ENCODE assay signal across 11 mouse cellular contexts in the genomic region with DNA sequence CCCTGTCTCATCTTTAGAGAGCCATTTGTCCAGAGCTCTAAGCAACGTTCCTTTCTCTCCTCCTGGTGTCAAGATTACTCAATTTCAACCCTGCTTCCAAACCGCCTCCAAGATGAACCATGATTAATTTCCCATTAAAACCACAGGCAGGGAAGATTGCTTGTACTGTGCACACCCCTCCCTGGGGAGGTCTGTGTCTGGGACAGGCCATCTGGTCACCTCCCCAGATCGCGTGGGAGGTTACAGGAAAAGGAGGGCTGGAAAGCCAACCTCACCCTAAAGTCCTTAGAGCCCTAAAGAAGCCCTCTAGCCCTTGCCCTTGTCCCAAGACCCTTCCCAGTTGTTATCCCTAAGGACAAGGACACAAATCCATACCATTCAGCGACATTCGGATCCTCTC. TPM values are rescaled to one million over a fixed set of nuclear protein-coding genes. Genes with fewer than 3 reads are reported as not detected.
DNase-seq lines count a peak whose midpoint lies in the region; ATAC-seq and TF ChIP-seq lines count a peak whose summit lies in the region.
"Had no signal": no experiment of that assay in that cellular context is flagged by ENCODE, and none has a peak within 500 bp of the region (broad histone marks: within the 10 kb centered on the region; RNA-seq: fewer than 3 reads in every experiment).

No protein-coding gene starts in this region.

- intact Hi-C loops in left cerebral cortex, postnatal 4 days (cut with DNase I) = no loop called here

- no peak overlapping the region for H3K9ac ChIP-seq in heart, embryonic 11.5 days (ENCODE audit: low read depth, low read length)

- ATAC-seq in heart, embryonic 11.5 days (replicated peaks; ENCODE audit: insufficient number of reproducible peaks, low FRiP score, low TSS enrichment) = no peak
- no peak for ATAC-seq in megakaryocyte progenitor cell, adult 5-6 weeks (replicated peaks; ENCODE audit: poor library complexity)
- ATAC-seq: forebrain, embryonic 14.5 days had no signal

- WGBS in heart, embryonic 11.5 days (ENCODE audit: insufficient replicate concordance) = 87% methylated on average over 6 of the region's 6 CpGs
- 67% methylated on average over 6 of the region's 6 CpGs for WGBS in small intestine, adult 2 months

- peaks cover 2% of the 10 kb centered on the region; the same call in 1 of the 2 replicates for H3K4me1 ChIP-seq in heart, embryonic 11.5 days (ENCODE audit: control insufficient read depth, insufficient read depth, low read length)
- H3K4me1 ChIP-seq in small intestine, adult 2 months (ENCODE audit: control insufficient read depth, insufficient read depth, insufficient read length, low read length) = peaks cover 53% of the 10 kb centered on the region

- H3K27me3 ChIP-seq in heart, embryonic 11.5 days (ENCODE audit: control insufficient read depth, insufficient read depth, low read length) = no peaks in the 10 kb centered on the region
- no peaks in the 10 kb centered on the region for H3K27me3 ChIP-seq in small intestine, adult 2 months (ENCODE audit: control insufficient read depth, insufficient read depth, low read length)
- H3K27me3 ChIP-seq: embryonic facial prominence, embryonic 13.5 days had no signal

- H3K9me3 ChIP-seq in heart, embryonic 11.5 days (replicated peaks; ENCODE audit: control insufficient read depth, low read length) = no peaks in the 10 kb centered on the region

- H3K36me3 ChIP-seq in heart, embryonic 11.5 days (ENCODE audit: control insufficient read depth, insufficient read depth, low read length) = no peaks in the 10 kb centered on the region
- peaks cover 29% of the 10 kb centered on the region for H3K36me3 ChIP-seq in small intestine, adult 2 months (ENCODE audit: control insufficient read depth, insufficient read depth, low read length)

- DNase-seq in heart, adult 9 months (ENCODE audit: low spot score in 2 of 2) = peak; percentile 38 to 44
- peak; percentile 49 for DNase-seq in left cerebral cortex, postnatal 4 days
- DNase-seq in left cerebral cortex, adult 8-10 months (ENCODE audit: low spot score in 2 of 2) = no peak
- peak; percentile 80 for DNase-seq in cerebellum, adult 9-10 months
- DNase-seq: gastrocnemius, postnatal 10 days; right cerebral cortex, postnatal 4 days had no signal

- no peak overlapping the region for H3K4me2 ChIP-seq in heart, embryonic 11.5 days
- H3K4me2 ChIP-seq: embryonic facial prominence, embryonic 13.5 days had no signal

- TF ChIP-seq POLR2A in small intestine, adult 2 months (IDR thresholded peaks at IDR 0.05; ENCODE audit: low read depth, low read length) = no peak

- no peak for TF ChIP-seq CTCF in small intestine, adult 2 months (IDR thresholded peaks at IDR 0.05; ENCODE audit: extremely low read depth, insufficient read length, insufficient replicate concordance, low read depth, low read length)

- H3K27ac ChIP-seq in heart, embryonic 11.5 days (ENCODE audit: low read depth, low read length) = no peak overlapping the region
- H3K27ac ChIP-seq in small intestine, adult 2 months (ENCODE audit: insufficient read depth, low read depth, low read length) = peak overlapping the region; percentile 40
- H3K27ac ChIP-seq: embryonic facial prominence, embryonic 13.5 days had no signal

- H3K4me3 ChIP-seq in heart, embryonic 11.5 days (ENCODE audit: low read depth, low read length) = no peak overlapping the region
- no peak overlapping the region for H3K4me3 ChIP-seq in small intestine, adult 2 months (ENCODE audit: low read depth, low read length)
- H3K4me3 ChIP-seq: embryonic facial prominence, embryonic 13.5 days had no signal

RNA-seq across cellular contexts. Expression of a gene that starts 45.6 kb away (rescaled TPM):
- polyA plus RNA-seq in heart, embryonic 11.5 days (2014; fragmentation: Nextera tagmentation; extraction: Ambion mirVana) = 0.27 TPM in 1 of 2 replicates, not detected in the other
- total RNA-seq in left cerebral cortex, postnatal 4 days (2021) = 100 to 1,000 TPM; 105 to 113 TPM
- 100 to 1,000 TPM; 151 to 178 (median 173) TPM for total RNA-seq in left cerebral cortex, adult 8-10 months (2022)
- 26.1 and 73.7 TPM in 2 replicates for polyA plus RNA-seq in small intestine, adult 2 months (2012; rRNA removed)
- total RNA-seq in megakaryocyte progenitor cell, adult 5-6 weeks (2015) = not detected in 2 replicates
- total RNA-seq in megakaryocyte progenitor cell, adult 5-6 weeks (2017) = not detected in 2 replicates

Comparison
In these comparisons a context has a peak if more than half of its experiments do, and no peak if none do; other contexts are left out.
1. DNase-seq: peak in heart, adult 9 months (2 of 2), left cerebral cortex, postnatal 4 days (single experiment) and cerebellum, adult 9-10 months (single experiment); none in left cerebral cortex, adult 8-10 months (0 of 2).
2. RNA of a gene that starts 45.6 kb away (total RNA-seq): 151 to 178 TPM in left cerebral cortex, adult 8-10 months and 105 to 113 TPM in left cerebral cortex, postnatal 4 days; not detected in megakaryocyte progenitor cell, adult 5-6 weeks; every median in the first group is over 100 times any median in the second.